Mouse (Mus musculus): ENCODE results near the gene Pax5. TPM values are rescaled to one million over a fixed set of nuclear protein-coding genes. Genes with fewer than 3 reads are reported as not detected.

Gene Pax5
- polyA plus RNA-seq, 2 experiments, result 0.05 TPM; not detected in 1

DNA sequence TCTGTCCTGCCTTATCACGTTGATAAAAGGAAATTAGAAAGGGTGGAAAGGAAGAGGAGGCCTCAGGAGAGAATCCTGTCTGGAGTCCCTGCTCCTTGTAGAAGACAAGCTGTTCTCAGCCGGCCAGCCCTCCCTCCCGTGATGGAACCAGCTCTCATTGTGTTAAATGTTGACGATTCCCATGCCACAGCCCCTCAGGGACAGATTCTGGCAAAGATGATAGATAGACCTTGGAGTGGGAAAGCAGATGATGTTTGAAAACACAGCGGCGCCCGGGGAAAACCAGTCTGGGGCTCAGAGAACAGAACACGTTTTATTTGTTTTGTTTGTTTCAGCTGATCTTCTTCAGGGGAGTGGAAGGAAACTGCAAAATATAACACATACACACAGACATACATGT is 221.6 kb downstream of the Pax5 start:
- no peak overlapping the region for H3K27ac ChIP-seq (replicated peaks; ENCODE audit: low read depth, low read length)
- H3K9ac ChIP-seq (ENCODE audit: low read depth, low read length, severe bottlenecking), result no peak overlapping the region
- whole genome bisulfite sequencing, result 55% methylated on average over 8 of the region's 8 CpGs
- no peaks in the 10 kb centered on the region for H3K4me1 ChIP-seq (ENCODE audit: control insufficient read depth, insufficient read depth, low read length)
- DNase-seq (ENCODE audit: low spot score) (no peak), ATAC-seq (ENCODE audit: low FRiP score, low read depth) (no peak)
- no peak overlapping the region for H3K4me3 ChIP-seq (replicated peaks; ENCODE audit: low read length)
- no peaks in the 10 kb centered on the region for H3K36me3 ChIP-seq (ENCODE audit: control insufficient read depth, insufficient read depth, low read length)
- H3K27me3 ChIP-seq (ENCODE audit: control insufficient read depth, insufficient read depth, low read length), result no peaks in the 10 kb centered on the region
- no peak overlapping the region for H3K4me2 ChIP-seq (replicated peaks; ENCODE audit: low read depth, low read length, severe bottlenecking)
- H3K9me3 ChIP-seq (ENCODE audit: control insufficient read depth, low read length), result no peaks in the 10 kb centered on the region
- TF ChIP-seq POLR2A (IDR thresholded peaks at IDR 0.05; ENCODE audit: borderline replicate concordance, extremely low read depth, insufficient read depth, insufficient read length), result no peak

DNA sequence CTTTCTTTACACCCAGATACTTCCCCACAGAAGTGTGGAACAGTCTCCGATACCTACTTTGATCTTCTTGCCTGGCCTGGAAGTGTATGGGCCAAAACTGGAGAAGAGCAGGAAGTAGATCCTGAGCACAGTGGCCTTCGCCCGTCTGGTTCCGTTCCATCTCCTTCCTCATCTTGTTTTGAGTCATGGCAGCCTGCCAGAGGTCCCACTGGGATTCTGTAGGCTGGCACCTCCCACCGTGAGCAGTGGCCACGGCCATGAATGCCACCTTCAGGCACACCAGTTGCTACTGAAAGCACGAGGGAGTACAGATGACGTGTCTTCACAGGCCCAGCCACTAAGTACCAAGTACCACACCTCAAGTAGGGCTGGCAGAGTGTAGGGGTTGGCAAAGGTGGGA is 222.1 kb downstream of the Pax5 start:
- ATAC-seq (ENCODE audit: low FRiP score, low read depth) (no peak), DNase-seq (ENCODE audit: low spot score) (no peak)
- no peak overlapping the region for H3K27ac ChIP-seq (replicated peaks; ENCODE audit: low read depth, low read length)
- no peak overlapping the region for H3K9ac ChIP-seq (ENCODE audit: low read depth, low read length, severe bottlenecking)
- H3K4me2 ChIP-seq (replicated peaks; ENCODE audit: low read depth, low read length, severe bottlenecking), result no peak overlapping the region
- no peak for TF ChIP-seq POLR2A (IDR thresholded peaks at IDR 0.05; ENCODE audit: borderline replicate concordance, extremely low read depth, insufficient read depth, insufficient read length)
- WGBS, result 67% methylated on average over 8 of the region's 8 CpGs
- H3K9me3 ChIP-seq (ENCODE audit: control insufficient read depth, low read length), result no peaks in the 10 kb centered on the region
- H3K36me3 ChIP-seq (ENCODE audit: control insufficient read depth, insufficient read depth, low read length), result no peaks in the 10 kb centered on the region
- no peak overlapping the region for H3K4me3 ChIP-seq (replicated peaks; ENCODE audit: low read length)
- no peaks in the 10 kb centered on the region for H3K4me1 ChIP-seq (ENCODE audit: control insufficient read depth, insufficient read depth, low read length)
- H3K27me3 ChIP-seq (ENCODE audit: control insufficient read depth, insufficient read depth, low read length), result no peaks in the 10 kb centered on the region

DNA sequence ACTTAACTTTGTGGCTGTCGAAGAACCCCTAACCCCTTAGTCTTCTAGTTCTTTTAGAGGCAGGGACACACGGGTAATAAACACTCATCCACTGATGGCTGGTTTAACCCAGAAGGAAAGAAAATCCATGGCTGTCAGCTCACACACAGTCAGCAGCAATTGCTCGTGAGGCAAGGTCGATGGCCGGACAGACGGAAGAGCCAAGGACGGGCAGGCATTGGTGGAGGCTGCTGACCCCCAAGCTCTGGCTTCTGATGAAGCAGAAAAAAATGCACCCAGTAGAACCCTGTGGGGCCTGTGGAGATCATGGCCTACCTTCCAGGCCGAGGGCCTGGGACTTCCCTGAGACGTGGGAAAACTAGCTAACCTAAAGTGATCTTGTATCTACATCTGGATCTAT is 227.4 kb downstream of the Pax5 start:
- Histone ChIP-seq H3K4me3 (replicated peaks; ENCODE audit: low read length) (no peak overlapping the region), H3K27ac (replicated peaks; ENCODE audit: low read depth, low read length) (no peak overlapping the region), H3K4me1 (ENCODE audit: control insufficient read depth, insufficient read depth, low read length) (no peaks in the 10 kb centered on the region), H3K36me3 (ENCODE audit: control insufficient read depth, insufficient read depth, low read length) (no peaks in the 10 kb centered on the region), H3K27me3 (ENCODE audit: control insufficient read depth, insufficient read depth, low read length) (no peaks in the 10 kb centered on the region), H3K4me2 (replicated peaks; ENCODE audit: low read depth, low read length, severe bottlenecking) (no peak overlapping the region), H3K9ac (ENCODE audit: low read depth, low read length, severe bottlenecking) (no peak overlapping the region), H3K9me3 (ENCODE audit: control insufficient read depth, low read length) (no peaks in the 10 kb centered on the region)
- WGBS, result 82% methylated on average over 9 of the region's 9 CpGs
- ATAC-seq (ENCODE audit: low FRiP score, low read depth) (no peak), DNase-seq (ENCODE audit: low spot score) (no peak)
- TF ChIP-seq POLR2A (IDR thresholded peaks at IDR 0.05; ENCODE audit: borderline replicate concordance, extremely low read depth, insufficient read depth, insufficient read length), result no peak

DNA sequence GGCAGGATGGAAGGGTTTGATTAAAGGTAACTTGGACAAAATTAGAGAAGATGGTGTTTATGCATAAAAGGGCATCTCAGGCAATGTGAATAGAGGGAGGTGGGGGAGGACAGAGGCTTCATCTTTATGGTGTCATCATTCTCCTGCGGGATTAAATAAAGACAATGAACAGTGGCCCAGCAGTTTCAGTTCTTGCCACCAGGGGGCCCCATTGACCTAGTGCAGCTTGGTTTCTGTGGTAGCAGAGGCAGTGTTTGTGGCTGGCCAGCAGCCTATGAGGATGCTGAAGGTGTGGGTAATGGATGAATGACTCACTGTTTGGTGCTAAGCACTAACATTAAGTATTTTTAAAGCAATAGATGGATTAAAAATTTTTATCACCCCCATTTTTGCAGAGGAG is 230.5 kb downstream of the Pax5 start:
- ATAC-seq (ENCODE audit: low FRiP score, low read depth) (no peak), DNase-seq (ENCODE audit: low spot score) (no peak)
- no peaks in the 10 kb centered on the region for H3K36me3 ChIP-seq (ENCODE audit: control insufficient read depth, insufficient read depth, low read length)
- no peaks in the 10 kb centered on the region for H3K27me3 ChIP-seq (ENCODE audit: control insufficient read depth, insufficient read depth, low read length)
- H3K4me3 ChIP-seq (replicated peaks; ENCODE audit: low read length), result no peak overlapping the region
- H3K4me2 ChIP-seq (replicated peaks; ENCODE audit: low read depth, low read length, severe bottlenecking), result no peak overlapping the region
- no peaks in the 10 kb centered on the region for H3K4me1 ChIP-seq (ENCODE audit: control insufficient read depth, insufficient read depth, low read length)
- TF ChIP-seq POLR2A (IDR thresholded peaks at IDR 0.05; ENCODE audit: borderline replicate concordance, extremely low read depth, insufficient read depth, insufficient read length), result no peak
- H3K27ac ChIP-seq (replicated peaks; ENCODE audit: low read depth, low read length), result no peak overlapping the region
- no peak overlapping the region for H3K9ac ChIP-seq (ENCODE audit: low read depth, low read length, severe bottlenecking)
- WGBS, result 100% methylated on average over 1 of the region's 1 CpGs
- H3K9me3 ChIP-seq (ENCODE audit: control insufficient read depth, low read length), result no peaks in the 10 kb centered on the region

Small RNA genes within 50 kb of the gene (microRNA-seq; reads per million reads assigned to microRNA genes)
- not detected for gene Mir5120

Other genes with a start within 250 kb of the Pax5 start
- gene Zcchc7, start 45.4 kb upstream of the Pax5 start, polyA plus RNA-seq (2012; rRNA removed), result 32.5 and 39.2 TPM in 2 replicates
- 35.2 and 36.7 TPM in 2 replicates for gene Zcchc7, start 45.4 kb upstream of the Pax5 start, polyA plus RNA-seq (2014; fragmentation: Nextera tagmentation; extraction: Ambion mirVana)

Measured in limb, embryonic 14.5 days (tissue).